Mouse (Mus musculus) liver, embryonic 14.5 days (tissue): ENCODE results near the gene Col23a1. TPM values are rescaled to one million over a fixed set of nuclear protein-coding genes. Genes with fewer than 3 reads are reported as not detected.

Experiments
- ATAC-seq: fragments of 200-750 bp; cut with Nextera tagmentation; 2 replicates; pipeline ENCODE4 v1.8.0; 2017; ENCODE audit warnings: moderate number of reproducible peaks, mild to moderate bottlenecking, moderate library complexity; ENCODE audit not compliant: insufficient read depth
- DNase-seq, 3 experiments: peaks; one replicate each; pipeline ENCODE4 v3.0.0-alpha.2; 2012 to 2013; ENCODE audit warnings: low read depth in 3 of 3, low spot score in 3 of 3
- H3K27ac ChIP-seq: fragments of 300-500 bp; sonication (generic); 2 replicates; pipeline ENCODE4 v1.5.1; 2014; ENCODE audit warnings: moderate library complexity, mild to moderate bottlenecking, control low read depth, inconsistent platforms
- H3K27me3 ChIP-seq: fragments of 300-500 bp; sonication (generic); 2 replicates; pipeline ENCODE4 v1.6.1; 2014; ENCODE audit warnings: mild to moderate bottlenecking, low read length, moderate library complexity; ENCODE audit not compliant: control insufficient read depth, insufficient read depth
- H3K36me3 ChIP-seq: fragments of 300-500 bp; sonication (generic); replicated peaks from 2 replicates; pipeline ENCODE4 v1.6.1; 2014; ENCODE audit warnings: low read depth; ENCODE audit not compliant: control insufficient read depth, insufficient read depth
- H3K4me1 ChIP-seq, 2 experiments: fragments of 200-500 bp in 1 of 2; fragments of 300-500 bp in 1 of 2; sonication (generic) in 1 of 2; replicated peaks; 2 replicates each; pipeline ENCODE4 v1.6.1; 2012 to 2014; ENCODE audit warnings: antibody characterized with exemption in 1 of 2, inconsistent platforms in 1 of 2, low read length in 1 of 2; ENCODE audit not compliant: control insufficient read depth in 2 of 2, insufficient read depth in 2 of 2
- H3K4me2 ChIP-seq: fragments of 300-500 bp; sonication (generic); 2 replicates; pipeline ENCODE4 v1.6.1; 2014; ENCODE audit warnings: low read depth, mild to moderate bottlenecking, control low read depth, moderate library complexity
- H3K4me3 ChIP-seq, 2 experiments: fragments of 200-500 bp in 1 of 2; fragments of 300-500 bp in 1 of 2; sonication (generic) in 1 of 2; 2 replicates each; pipeline ENCODE4 v1.5.1; 2012 to 2014; ENCODE audit warnings: low read depth in 2 of 2, low read length in 2 of 2, mild to moderate bottlenecking in 2 of 2, control low read depth in 1 of 2, inconsistent platforms in 1 of 2, moderate library complexity in 1 of 2; ENCODE audit not compliant: insufficient read depth in 1 of 2
- H3K9ac ChIP-seq: fragments of 300-500 bp; sonication (generic); replicated peaks from 2 replicates; pipeline ENCODE4 v1.6.1; 2014; ENCODE audit warnings: mild to moderate bottlenecking, control low read depth, moderate library complexity
- H3K9me3 ChIP-seq: fragments of 300-500 bp; sonication (generic); 2 replicates; pipeline ENCODE4 v1.6.1; 2016; ENCODE audit warnings: low read length, mixed read lengths; ENCODE audit not compliant: control insufficient read depth
- CTCF ChIP-seq: IDR thresholded peaks from 2 replicates; pipeline ENCODE4 v1.5.1; 2016; ENCODE audit warnings: antibody characterized with exemption, low read depth, control low read depth
- EP300 ChIP-seq: IDR thresholded peaks from 2 replicates; pipeline ENCODE4 v1.6.1; 2016; ENCODE audit warnings: antibody characterized with exemption, low read depth
- WGBS: fragments of 180-500 bp; shearing (Covaris S2); extraction: QIAGEN DNeasy Blood & Tissue Kit; methylation state at CpG from one replicate; pipeline ENCODE4 v1.1.7; 2014; ENCODE audit not compliant: insufficient replicate concordance; 5-methylcytosine and 5-hydroxymethylcytosine counted together
- polyA plus RNA-seq, 2 experiments: library from polyadenylated mRNA; depleted of rRNA in 1 of 2; stranded (reverse) in 1 of 2; unstranded in 1 of 2; fragments of >200 nt; fragmentation: Nextera tagmentation in 1 of 2; extraction: Ambion mirVana in 1 of 2; gene quantifications; 2 replicates each; pipeline versions ENCODE4 v1.2.1 to v1.2.3; 2012 to 2014

The Col23a1 gene
- polyA plus RNA-seq, 2 experiments, result 0.11 to 0.19 TPM

GRCm38 (mm10) chr11:51476543-51476942 is 186.8 kb downstream of the Col23a1 start:
- 45% methylated on average over 4 of the region's 4 CpGs for WGBS
- ATAC-seq (no peak), DNase-seq (no peak)
- no peaks in the 10 kb centered on the region for H3K36me3 ChIP-seq
- H3K27me3 ChIP-seq, result no peaks in the 10 kb centered on the region
- no peaks in the 10 kb centered on the region for H3K4me1 ChIP-seq
- no peak overlapping the region for H3K27ac ChIP-seq
- TF ChIP-seq CTCF (no peak), EP300 (no peak)
- H3K9me3 ChIP-seq, result no peaks in the 10 kb centered on the region
- no peak overlapping the region for H3K4me2 ChIP-seq
- no peak overlapping the region for H3K4me3 ChIP-seq
- no peak overlapping the region for H3K9ac ChIP-seq

- TF ChIP-seq CTCF (no peak), EP300 (no peak)
- no peak overlapping the region for H3K27ac ChIP-seq
- H3K9me3 ChIP-seq, result no peaks in the 10 kb centered on the region
- H3K4me2 ChIP-seq, result no peak overlapping the region
- H3K4me1 ChIP-seq, result no peaks in the 10 kb centered on the region
- DNase-seq, result no peak
- H3K27me3 ChIP-seq, result no peaks in the 10 kb centered on the region
- no peak for ATAC-seq
- no peak overlapping the region for H3K4me3 ChIP-seq
- H3K36me3 ChIP-seq, result no peaks in the 10 kb centered on the region
- 60% methylated on average over 8 of the region's 8 CpGs for WGBS
- no peak overlapping the region for H3K9ac ChIP-seq
Observed at GRCm38 (mm10) chr11:51477571-51477970, 187.9 kb downstream of the Col23a1 start.

- H3K4me2 ChIP-seq, result no peak overlapping the region
- DNase-seq, result no peak
- no peak overlapping the region for H3K27ac ChIP-seq
- TF ChIP-seq CTCF (no peak), EP300 (no peak)
- no peaks in the 10 kb centered on the region for H3K27me3 ChIP-seq
- no peaks in the 10 kb centered on the region for H3K36me3 ChIP-seq
- H3K9ac ChIP-seq, result no peak overlapping the region
- H3K4me3 ChIP-seq, result no peak overlapping the region
- peaks cover 0 to 2% of the 10 kb centered on the region in 2 experiments; a peak in 1 of 4 replicates for H3K4me1 ChIP-seq
- 64% methylated on average over 3 of the region's 3 CpGs for WGBS
- no peak for ATAC-seq
- H3K9me3 ChIP-seq, result no peaks in the 10 kb centered on the region
Observed at GRCm38 (mm10) chr11:51482251-51482650, 192.5 kb downstream of the Col23a1 start.

- Histone ChIP-seq H3K4me1 (peaks cover 0 to 2% of the 10 kb centered on the region in 2 experiments; a peak in 1 of 4 replicates), H3K9ac (no peak overlapping the region), H3K9me3 (no peaks in the 10 kb centered on the region), H3K36me3 (no peaks in the 10 kb centered on the region), H3K27ac (no peak overlapping the region), H3K27me3 (no peaks in the 10 kb centered on the region), H3K4me2 (no peak overlapping the region), H3K4me3 (no peak overlapping the region)
- ATAC-seq (no peak), DNase-seq (no peak)
- WGBS, result 59% methylated on average over 8 of the region's 8 CpGs
- TF ChIP-seq CTCF (no peak), EP300 (no peak)
Observed at GRCm38 (mm10) chr11:51485051-51485521, 195.4 kb downstream of the Col23a1 start.

- Histone ChIP-seq H3K4me1 (peaks cover 0 to 2% of the 10 kb centered on the region in 2 experiments; a peak in 1 of 4 replicates), H3K4me3 (no peak overlapping the region), H3K4me2 (no peak overlapping the region), H3K27me3 (no peaks in the 10 kb centered on the region), H3K9ac (no peak overlapping the region), H3K36me3 (no peaks in the 10 kb centered on the region), H3K9me3 (no peaks in the 10 kb centered on the region), H3K27ac (no peak overlapping the region)
- DNase-seq (no peak), ATAC-seq (peak; percentile 39; the same call in 1 of the 2 replicates)
- WGBS, result 32% methylated on average over 10 of the region's 10 CpGs
- TF ChIP-seq EP300 (no peak), CTCF (no peak)
Observed at GRCm38 (mm10) chr11:51485775-51486464, 196.2 kb downstream of the Col23a1 start.
